Mouse (Mus musculus): ENCODE measurements around the gene Zfp839.

GRCm38 (mm10) chr12:110837192-110837841, 12.7 kb upstream of the Zfp839 start:
- TF ChIP-seq CTCF (IDR thresholded peaks at IDR 0.05; ENCODE audit: low read depth) (no peak), EP300 (optimal IDR thresholded peaks at IDR 0.05) (no peak)
